Mouse (Mus musculus) hindlimb bud, embryonic 11.5 days (tissue): Measurements from ENCODE around the gene Tshz2.

Experiments
- DNase-seq: peaks from one replicate; pipeline ENCODE4 v3.0.0-alpha.2; 2012; ENCODE audit warnings: low read depth, low spot score; ENCODE audit errors: extremely low spot score

The Tshz2 gene

GRCm38 (mm10) chr2:169630070-169630469 lies 2.7 kb upstream of the Tshz2 start:
- no peak for DNase-seq

GRCm38 (mm10) chr2:169633491-169634289 lies 877 bp downstream of the Tshz2 start:
- no peak for DNase-seq

- no peak for DNase-seq
These were observed 2.0 kb downstream of the Tshz2 start for GRCm38 (mm10) chr2:169634619-169635382.

GRCm38 (mm10) chr2:169635428-169635827 lies 2.6 kb downstream of the Tshz2 start:
- no peak for DNase-seq

- DNase-seq, result no peak
These were observed 3.6 kb downstream of the Tshz2 start for GRCm38 (mm10) chr2:169636414-169636813.

GRCm38 (mm10) chr2:169641547-169641946 lies 8.7 kb downstream of the Tshz2 start:
- DNase-seq, result no peak

GRCm38 (mm10) chr2:169642420-169642819 lies 9.6 kb downstream of the Tshz2 start:
- DNase-seq, result no peak

- no peak for DNase-seq
These were observed 14.3 kb downstream of the Tshz2 start for GRCm38 (mm10) chr2:169647091-169647490.

- DNase-seq, result no peak
These were observed 16.6 kb downstream of the Tshz2 start for GRCm38 (mm10) chr2:169649262-169649885.

- DNase-seq, result no peak
These were observed 20.5 kb downstream of the Tshz2 start for GRCm38 (mm10) chr2:169653282-169653681.

GRCm38 (mm10) chr2:169663792-169664191 lies 31.0 kb downstream of the Tshz2 start:
- DNase-seq, result no peak

- no peak for DNase-seq
These were observed 38.5 kb downstream of the Tshz2 start for GRCm38 (mm10) chr2:169671264-169671663.

- no peak for DNase-seq
These were observed 41.0 kb downstream of the Tshz2 start for GRCm38 (mm10) chr2:169673786-169674185.

- no peak for DNase-seq
These were observed 41.4 kb downstream of the Tshz2 start for GRCm38 (mm10) chr2:169674209-169674608.

GRCm38 (mm10) chr2:169679264-169679663 lies 46.5 kb downstream of the Tshz2 start:
- no peak for DNase-seq

- no peak for DNase-seq
These were observed 47.1 kb downstream of the Tshz2 start for GRCm38 (mm10) chr2:169679951-169680350.

GRCm38 (mm10) chr2:169685260-169685659 lies 52.4 kb downstream of the Tshz2 start:
- DNase-seq, result no peak

GRCm38 (mm10) chr2:169685747-169686146 lies 52.9 kb downstream of the Tshz2 start:
- DNase-seq, result no peak

GRCm38 (mm10) chr2:169686697-169687430 lies 54.1 kb downstream of the Tshz2 start:
- no peak for DNase-seq

- DNase-seq, result no peak
These were observed 57.2 kb downstream of the Tshz2 start for GRCm38 (mm10) chr2:169690054-169690453.

GRCm38 (mm10) chr2:169694494-169694893 lies 61.7 kb downstream of the Tshz2 start:
- no peak for DNase-seq
